Mouse (Mus musculus): ENCODE measurements around the gene Slc46a1.

Gene Slc46a1

DNA sequence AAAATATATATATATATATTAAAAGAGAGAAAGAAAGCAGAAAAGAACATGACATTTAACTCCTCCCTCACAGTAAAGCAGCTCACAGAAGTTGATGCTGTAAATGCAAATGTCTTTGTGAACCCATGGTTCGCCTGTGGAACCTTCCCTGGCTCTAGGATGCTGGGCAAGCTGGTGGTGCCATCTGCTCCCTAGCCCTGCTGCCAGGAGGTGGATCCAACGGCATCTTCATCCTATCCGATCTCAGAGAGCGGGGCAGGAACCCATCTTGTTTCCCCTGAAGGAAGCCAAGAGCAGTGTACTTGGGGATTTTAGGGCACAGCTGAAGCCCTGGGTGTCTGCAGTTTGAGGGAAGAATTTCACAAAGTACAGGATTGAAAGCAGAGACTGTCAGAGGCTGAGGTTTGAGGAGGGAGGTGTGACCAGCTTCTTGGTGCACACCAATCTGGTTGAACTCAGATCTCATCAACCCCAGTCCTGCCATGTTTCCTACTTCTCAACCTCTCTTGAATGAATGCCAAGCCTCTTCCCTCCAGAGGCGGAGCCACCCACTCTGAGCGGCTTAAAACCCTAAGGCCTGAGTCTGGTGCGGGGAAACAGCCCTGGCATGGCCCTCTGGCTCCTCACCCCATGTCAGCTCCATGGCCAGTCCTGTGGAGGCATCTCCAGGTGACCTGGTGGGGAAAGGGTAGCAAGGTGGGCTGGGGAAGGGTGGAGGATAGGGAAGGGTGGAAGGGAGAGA lies 37.6 kb downstream of the Slc46a1 start, which contains the start of gene Sebox:
Gene Sebox, plus strand, starts transcription at position 539 of the 742 bp plus-strand sequence.
- DNase-seq (ENCODE audit: low spot score) = no peak

DNA sequence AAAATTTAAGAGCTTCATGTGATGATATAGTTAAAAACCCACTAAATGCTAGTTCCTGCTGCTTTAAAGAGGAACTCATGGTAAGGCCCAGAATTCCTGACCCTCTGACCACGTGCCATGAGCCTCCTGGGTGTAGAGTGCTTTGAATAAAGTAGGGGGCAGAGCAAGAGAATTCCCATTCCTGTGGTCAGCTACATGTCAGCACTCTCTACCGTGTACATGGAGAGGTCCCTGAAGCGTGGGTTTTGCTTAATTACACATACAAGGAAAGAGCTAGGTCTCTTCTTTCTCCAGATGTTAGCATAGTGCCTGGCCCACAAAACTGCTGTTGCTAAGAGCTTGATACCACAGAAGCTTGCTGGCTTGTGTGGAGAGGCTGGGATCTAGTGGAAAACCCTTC lies 39.9 kb downstream of the Slc46a1 start:
- no peak for DNase-seq (ENCODE audit: low spot score)

GRCm38 (mm10) chr11:78509148-78509547 lies 43.7 kb downstream of the Slc46a1 start:
- DNase-seq (ENCODE audit: low spot score) = no peak

DNA sequence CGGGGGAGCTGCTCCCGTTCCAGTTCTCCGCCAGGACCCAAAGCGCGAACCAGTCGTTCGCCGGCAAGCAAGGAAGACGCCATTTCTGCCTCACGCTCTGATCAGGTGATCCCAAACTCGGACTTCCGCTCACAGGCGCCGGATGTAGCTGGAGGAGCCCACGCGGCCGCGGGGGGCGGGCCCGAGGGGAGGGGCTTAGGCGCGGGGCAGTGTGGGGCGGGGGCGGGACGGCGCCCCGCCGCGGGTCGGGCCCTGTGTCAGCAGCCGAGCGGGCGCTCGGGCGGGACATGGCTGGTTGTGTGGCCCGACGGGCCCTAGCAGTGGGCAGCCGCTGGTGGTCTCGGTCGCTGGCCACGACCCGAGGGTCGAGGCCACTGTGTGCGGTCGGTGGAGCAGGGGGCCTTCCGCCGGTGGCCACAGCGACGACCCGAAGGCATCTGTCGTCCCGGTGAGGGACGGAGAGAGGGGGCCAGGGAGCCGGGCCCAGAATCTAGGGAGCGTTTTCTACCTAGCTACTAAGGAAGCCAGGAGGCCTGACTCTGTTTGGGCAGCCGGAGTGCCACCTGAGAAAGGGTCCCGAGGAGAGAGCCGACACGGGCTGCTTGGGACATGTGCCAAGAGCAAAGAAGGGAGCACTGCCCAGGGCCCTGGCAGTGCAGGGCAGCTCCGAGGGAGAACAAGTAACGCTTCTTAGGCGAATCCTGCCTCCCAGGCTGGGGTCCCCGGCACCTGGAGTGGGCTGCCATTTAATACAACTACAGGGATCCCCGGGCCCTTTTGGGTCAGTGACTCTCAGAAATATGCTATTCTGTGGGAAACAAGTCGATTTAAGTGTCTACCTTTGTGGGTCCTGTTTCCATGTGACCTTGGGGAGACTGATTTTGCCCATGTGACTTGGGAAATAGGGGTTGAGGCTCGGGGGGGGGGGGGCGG lies 46.8 kb downstream of the Slc46a1 start, which contains the start of the genes Tmem199 and Poldip2:
Gene Tmem199, minus strand, starts transcription at position 148 of the 933 bp plus-strand sequence.
Gene Poldip2, plus strand, starts transcription at position 169 of the 933 bp plus-strand sequence.
- DNase-seq (ENCODE audit: low spot score) = peak; percentile 84

GRCm38 (mm10) chr11:78513106-78513790 lies 47.8 kb downstream of the Slc46a1 start:
- no peak for DNase-seq (ENCODE audit: low spot score)

DNA sequence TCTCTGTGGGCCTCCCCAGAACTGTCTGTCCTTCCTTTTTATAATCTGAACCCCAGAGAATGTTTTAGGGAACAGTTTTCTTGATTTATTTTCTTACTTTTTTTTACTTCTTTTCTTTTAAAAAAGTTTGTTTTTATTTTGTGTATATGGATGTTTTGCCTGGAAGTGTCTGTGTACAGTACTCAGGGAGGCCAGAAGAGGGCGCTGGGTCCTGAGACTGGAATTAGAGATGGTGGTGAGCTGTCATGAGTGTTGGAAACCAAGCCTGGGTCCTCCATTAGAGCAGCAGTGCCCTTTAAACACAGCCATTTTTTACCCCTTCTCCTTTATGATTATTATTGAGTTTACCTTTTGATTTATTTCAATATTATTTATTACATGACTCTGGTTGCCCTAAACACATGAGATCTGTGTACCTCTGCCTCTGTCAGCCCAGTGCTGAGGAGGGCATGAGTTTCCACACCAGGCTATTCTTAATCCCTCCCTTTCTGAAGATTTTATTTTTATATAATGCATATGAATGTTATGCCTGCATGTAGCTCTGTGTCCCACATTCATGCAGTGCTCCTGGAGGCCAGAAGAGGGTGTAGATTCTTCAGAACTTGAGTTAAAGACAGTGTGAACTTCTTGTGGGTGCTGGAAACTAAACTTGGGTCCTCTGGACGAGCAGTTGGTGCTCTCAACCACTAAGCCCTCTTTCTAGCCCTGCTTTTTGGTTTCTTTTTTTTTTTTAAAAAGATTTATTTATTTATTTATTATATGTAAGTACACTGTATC lies 50.2 kb downstream of the Slc46a1 start:
- no peak for DNase-seq (ENCODE audit: low spot score)

GRCm38 (mm10) chr11:78518931-78519330 lies 53.4 kb downstream of the Slc46a1 start:
- no peak for DNase-seq (ENCODE audit: low spot score)

Measured in urinary bladder, postnatal 25 days (tissue).